Mouse (Mus musculus) ES-E14 (cell line): ENCODE data around the gene Mydgf.

ENCODE experiments used
- CHD2 ChIP-seq: IDR thresholded peaks from 2 replicates; pipeline ENCODE4 v1.6.1; 2014; ENCODE audit warnings: mild to moderate bottlenecking, low read depth, low read length, inconsistent platforms
- HCFC1 ChIP-seq: IDR thresholded peaks from 2 replicates; pipeline ENCODE4 v1.6.1; 2012; ENCODE audit warnings: low read length, inconsistent platforms, borderline replicate concordance; ENCODE audit not compliant: insufficient read depth
- ZC3H11A ChIP-seq: IDR thresholded peaks from 2 replicates; pipeline ENCODE4 v1.6.1; 2012; ENCODE audit warnings: low read depth, mild to moderate bottlenecking, inconsistent platforms, low read length, borderline replicate concordance

- TF ChIP-seq HCFC1 (peak; percentile 84), ZC3H11A (no peak), CHD2 (no peak)
Observed at GRCm38 (mm10) chr17:56137839-56138613, 45.7 kb downstream of the Mydgf start.
